Mouse (Mus musculus) neutrophil, adult 5-6 weeks (primary cell): ENCODE results near the gene Pik3c2b. TPM values are rescaled to one million over a fixed set of nuclear protein-coding genes. Genes with fewer than 3 reads are reported as not detected.

Experiments
- ATAC-seq: fragments of 151-379, 151-347 bp; 2 replicates; pipeline ENCODE4 v1.8.0; 2017; ENCODE audit warnings: mild to moderate bottlenecking, moderate TSS enrichment; ENCODE audit not compliant: insufficient number of reproducible peaks, poor library complexity, low FRiP score, severe bottlenecking; ENCODE audit errors: extremely low read depth
- total RNA-seq: library from RNA; stranded (forward); fragments of 200-1000 nt; gene quantifications from 2 replicates; pipeline ENCODE4 v1.2.3, GENCODE M21; 2017

Pik3c2b gene
- total RNA-seq, 1 experiment from 2014 or later, result 33.1 TPM

DNA sequence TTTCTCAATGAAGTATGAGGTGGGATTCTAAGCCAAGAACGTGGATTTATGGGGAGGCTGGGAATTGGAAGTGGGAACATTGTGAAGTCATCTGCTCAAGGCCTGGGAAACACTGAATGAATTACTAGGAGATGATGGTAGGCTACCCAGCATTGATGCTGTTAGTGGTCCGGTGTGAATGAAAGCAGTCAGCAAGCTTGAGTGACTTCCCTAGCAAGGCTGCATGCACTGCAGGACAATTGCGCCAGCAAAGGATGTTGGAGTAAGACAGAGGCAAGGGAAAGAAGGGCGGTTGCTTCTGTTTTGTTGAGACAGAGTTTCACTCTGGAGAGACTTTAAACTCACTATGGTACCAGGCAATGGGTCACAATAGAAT, 80.9 kb downstream of the Pik3c2b start:
- no peak for ATAC-seq

DNA sequence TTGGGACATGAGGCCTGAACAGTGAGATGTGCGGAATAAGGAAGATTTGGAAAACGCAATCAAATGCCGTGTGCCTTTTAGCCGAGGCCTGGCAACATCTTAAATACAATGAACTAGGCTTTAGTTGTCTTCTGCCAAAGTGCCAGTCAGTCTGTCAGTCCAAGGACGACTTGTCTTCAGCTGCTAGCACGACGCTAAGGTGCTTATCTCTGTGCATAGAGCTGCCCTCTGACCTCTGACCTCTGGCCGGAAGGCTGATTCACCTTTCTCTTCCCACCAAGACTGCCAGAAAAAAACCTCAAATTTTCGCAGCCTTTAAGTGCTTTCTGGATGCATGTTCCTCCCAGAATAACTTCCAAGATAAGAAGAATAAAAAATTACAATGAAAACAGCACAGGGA, 81.9 kb downstream of the Pik3c2b start:
- ATAC-seq, result no peak

GRCm38 (mm10) chr1:133129471-133130221, 84.2 kb downstream of the Pik3c2b start:
- ATAC-seq, result no peak

- ATAC-seq, result peak; percentile 94
Measured at GRCm38 (mm10) chr1:133130638-133131560, 85.4 kb downstream of the Pik3c2b start, which contains the start of gene Ppp1r15b. Gene Ppp1r15b (plus strand): TSS chr1:133131143.

- peak; percentile 3; the same call in 1 of the 2 replicates for ATAC-seq
Measured at GRCm38 (mm10) chr1:133131561-133131905, 86.1 kb downstream of the Pik3c2b start.

DNA sequence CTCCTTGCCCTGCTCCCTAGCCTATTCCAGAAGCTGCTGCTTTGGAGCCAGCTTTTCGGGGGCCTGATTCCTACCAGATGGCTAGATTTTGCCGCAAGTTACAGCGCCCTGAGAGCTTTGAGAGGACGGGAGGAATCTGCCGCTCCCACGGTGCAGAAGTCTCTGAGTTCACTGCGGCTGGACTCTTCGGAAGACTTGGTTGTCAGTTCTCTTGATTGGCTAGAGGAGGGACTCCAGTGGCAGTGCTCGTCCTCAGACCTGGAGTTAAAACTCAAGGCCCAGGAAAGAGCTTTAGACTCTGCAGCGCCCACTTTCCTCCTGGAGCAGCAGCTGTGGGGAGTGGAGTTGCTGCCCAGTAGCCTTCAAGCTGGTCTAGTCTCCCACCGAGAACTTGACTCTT, 86.5 kb downstream of the Pik3c2b start:
- no peak for ATAC-seq

DNA sequence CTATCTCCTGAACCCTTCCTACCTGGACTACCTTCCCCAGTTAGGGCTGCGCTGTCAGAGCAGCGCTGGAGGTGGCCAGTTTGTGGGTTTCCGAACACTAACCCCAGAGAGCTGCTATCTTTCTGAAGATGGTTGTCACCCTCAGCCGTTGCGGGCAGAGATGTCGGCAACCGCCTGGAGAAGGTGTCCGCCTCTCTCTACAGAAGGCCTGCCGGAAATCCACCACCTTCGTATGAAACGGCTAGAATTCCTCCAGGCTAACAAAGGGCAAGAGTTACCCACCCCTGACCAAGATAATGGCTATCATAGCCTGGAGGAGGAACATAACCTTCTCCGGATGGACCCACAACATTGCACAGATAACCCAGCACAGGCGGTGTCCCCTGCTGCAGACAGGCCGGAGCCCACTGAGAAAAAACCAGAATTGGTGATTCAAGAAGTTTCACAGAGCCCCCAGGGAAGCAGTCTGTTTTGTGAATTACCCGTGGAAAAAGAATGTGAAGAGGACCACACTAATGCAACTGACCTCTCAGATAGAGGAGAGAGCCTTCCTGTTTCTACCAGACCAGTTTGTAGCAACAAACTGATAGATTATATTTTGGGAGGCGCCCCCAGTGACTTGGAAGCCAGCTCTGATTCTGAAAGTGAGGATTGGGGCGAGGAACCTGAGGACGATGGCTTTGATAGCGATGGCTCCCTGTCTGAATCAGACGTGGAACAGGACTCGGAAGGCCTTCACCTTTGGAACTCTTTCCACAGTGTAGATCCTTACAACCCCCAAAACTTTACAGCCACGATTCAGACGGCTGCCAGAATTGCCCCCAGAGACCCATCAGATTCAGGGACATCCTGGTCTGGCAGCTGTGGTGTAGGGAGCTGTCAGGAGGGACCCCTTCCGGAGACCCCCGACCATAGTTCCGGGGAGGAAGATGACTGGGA, 87.2 kb downstream of the Pik3c2b start:
- no peak for ATAC-seq

DNA sequence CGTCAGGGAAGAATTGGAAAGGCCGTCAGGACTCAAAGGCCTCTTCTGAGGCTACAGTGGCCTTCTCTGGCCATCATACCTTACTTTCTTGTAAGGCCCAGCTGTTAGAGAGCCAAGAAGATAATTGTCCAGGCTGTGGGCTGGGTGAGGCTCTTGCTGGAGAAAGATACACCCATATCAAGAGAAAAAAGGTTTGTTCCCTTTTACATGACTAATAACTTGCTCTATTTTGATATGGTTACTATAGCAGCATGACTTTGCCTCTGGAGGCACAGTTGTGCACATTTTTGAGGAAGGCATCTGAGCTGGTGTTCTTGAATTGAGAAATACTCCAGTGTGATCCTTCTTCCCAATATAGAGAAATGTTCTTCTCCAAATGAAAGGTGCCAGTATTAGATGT, 88.0 kb downstream of the Pik3c2b start:
- ATAC-seq, result no peak

- ATAC-seq, result no peak
Measured at GRCm38 (mm10) chr1:133134071-133134470, 88.6 kb downstream of the Pik3c2b start.

DNA sequence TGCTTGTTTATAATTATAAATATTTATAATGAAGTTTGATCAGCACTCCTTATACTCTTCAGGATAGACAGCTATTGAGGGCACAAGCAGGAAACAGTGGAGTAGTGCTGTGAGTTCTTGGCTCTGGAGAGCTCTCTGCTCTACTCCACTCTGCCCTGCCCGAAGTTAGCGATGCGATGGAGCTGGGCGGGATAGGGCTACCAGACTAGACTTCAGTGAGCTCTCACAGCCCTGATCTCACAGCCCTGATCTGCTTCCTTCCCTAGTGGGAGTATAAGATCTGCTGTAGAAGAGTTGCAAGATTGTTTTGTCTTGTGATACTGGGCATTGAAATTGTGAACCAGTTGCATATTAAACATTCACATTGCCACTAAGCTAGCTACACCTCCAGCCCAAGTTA, 89.4 kb downstream of the Pik3c2b start:
- ATAC-seq, result no peak

GRCm38 (mm10) chr1:133135808-133136207, 90.3 kb downstream of the Pik3c2b start:
- ATAC-seq, result no peak

DNA sequence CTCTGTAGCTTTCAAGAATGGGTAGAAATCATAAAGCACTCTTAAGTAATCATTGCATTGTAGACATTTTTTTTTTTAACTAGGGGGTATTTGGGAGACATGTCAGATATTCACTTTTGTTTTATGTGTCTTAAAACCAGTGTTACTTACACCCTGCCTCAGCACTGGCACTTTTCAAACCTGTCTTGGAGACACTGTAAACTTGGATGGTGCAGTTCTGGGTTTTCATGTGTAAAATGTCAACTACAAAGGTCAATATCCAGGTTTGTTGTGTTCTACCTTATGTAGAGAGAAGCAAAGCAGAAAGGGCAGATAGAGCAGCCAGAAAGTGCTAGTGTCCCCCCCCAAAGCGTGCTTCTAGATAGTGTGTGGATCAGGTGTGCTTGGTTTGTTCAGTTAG, 92.9 kb downstream of the Pik3c2b start:
- no peak for ATAC-seq

DNA sequence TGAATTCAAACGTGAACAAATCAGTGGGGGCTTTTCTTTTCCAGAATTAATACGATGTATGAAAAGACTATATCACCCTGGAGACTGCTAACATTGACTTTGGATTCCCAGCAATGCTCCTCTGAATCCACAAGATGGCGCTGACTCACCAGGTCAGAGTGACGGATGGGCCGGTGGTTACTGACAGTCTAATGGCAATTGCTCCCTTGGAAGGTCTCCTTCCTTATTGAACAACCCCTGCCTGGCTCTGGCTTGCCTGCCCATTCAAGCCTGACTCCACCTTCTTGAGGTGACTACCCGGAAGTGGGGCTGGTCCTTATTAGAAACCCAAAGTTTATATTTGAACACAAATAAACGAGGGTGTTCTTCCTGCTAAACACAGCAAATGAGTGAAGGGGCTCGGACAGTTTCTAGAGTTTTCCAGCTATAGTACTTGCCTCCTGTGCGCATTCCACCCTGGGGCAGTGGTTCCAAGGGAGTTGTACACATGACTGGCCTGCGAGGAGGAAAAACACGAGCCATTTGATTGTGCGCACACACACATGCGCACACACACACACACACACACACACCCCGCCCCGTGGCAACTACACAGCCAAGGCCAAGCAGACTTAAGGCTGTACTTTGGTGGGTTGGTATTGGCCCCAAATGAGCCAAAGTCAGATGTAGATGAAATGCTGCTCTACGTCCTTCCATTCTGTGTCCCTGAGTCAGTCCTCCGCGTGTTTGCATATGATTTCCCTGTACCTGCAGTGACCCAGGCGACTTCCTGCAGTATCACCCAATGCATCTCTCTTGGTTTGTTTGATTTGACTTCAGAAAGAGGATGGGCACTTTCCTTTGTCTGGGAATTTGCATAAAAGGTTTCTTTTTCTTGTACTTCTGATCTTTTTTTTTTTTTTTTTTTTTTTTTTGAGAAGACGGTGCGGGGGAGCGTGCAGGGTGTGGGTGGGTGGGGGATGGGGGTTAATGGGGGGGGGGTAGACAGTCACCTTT, 100.8 kb downstream of the Pik3c2b start:
- peak; percentile 94 for ATAC-seq

DNA sequence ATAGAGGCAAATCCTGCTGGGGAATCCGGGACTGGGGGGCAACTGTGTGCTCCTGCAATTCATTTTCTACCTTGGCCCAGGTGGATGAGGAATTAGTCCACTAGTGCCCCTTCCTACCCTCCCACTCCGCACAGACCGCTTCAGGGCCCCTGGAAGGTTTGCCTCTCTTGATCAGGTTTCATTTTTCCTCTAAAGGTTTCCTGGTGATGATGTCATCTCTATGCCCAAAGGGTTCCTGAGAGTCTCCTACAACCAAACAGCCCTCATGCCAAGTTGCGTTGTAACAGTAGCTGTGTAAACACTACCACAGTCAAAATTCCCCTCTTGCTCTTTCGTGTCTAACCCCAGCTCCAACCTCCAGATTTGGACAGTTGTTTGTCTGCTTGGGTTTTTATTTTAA, 101.9 kb downstream of the Pik3c2b start:
- no peak for ATAC-seq

GRCm38 (mm10) chr1:133148122-133148521, 102.7 kb downstream of the Pik3c2b start:
- no peak for ATAC-seq

- no peak for ATAC-seq
Measured at GRCm38 (mm10) chr1:133150556-133150955, 105.1 kb downstream of the Pik3c2b start.

DNA sequence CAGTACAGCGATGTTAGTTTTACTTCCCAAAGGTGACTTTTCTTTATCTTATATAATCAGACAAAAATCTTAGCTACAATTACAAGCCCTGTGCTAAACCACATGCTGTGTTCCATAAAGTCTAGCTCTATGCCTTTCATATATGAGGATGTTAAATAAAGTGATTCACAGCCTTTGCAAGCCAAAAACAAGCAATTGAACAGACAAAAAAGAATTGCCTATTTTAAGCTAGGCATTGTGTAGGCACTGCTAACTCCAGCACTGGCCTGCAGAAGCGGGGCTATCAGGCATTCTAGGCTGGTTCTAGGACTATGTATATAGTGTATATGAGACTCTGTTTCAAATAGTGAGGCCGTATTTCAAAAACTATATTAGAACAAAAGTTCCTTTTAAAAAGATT, 106.7 kb downstream of the Pik3c2b start:
- no peak for ATAC-seq

DNA sequence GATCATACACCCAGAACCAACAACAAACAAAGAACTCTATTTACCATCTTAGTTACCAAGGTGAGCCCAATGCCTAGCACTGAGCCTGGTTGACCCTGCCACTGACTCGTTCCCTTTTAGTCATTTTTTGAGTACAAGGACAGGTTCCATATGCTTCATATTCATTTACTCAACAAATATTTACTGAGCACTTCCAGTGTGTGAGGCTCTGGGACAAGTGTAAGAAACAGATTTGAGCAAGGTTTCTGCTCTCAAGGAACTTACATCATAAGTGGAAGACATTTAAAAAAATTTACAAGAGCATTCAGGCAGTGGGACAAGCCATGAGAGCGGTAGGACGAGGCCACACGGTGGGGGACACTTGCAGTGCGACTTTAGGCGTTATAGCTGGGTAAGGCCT, 109.8 kb downstream of the Pik3c2b start:
- ATAC-seq, result no peak
